Mouse (Mus musculus) limb, embryonic 14.5 days (tissue): ENCODE measurements around the gene Ldah. TPM values are rescaled to one million over a fixed set of nuclear protein-coding genes. Genes with fewer than 3 reads are reported as not detected.
A peak's percentile ranks its signal among the peaks of the same experiment; 100 is the strongest.

Experiments
- ATAC-seq: fragments of 200-750 bp; cut with Nextera tagmentation; 2 replicates; pipeline ENCODE4 v1.8.0; 2017; ENCODE audit warnings: low read depth, moderate number of reproducible peaks, moderate TSS enrichment; ENCODE audit not compliant: low FRiP score
- DNase-seq: peaks from one replicate; pipeline ENCODE4 v3.0.0-alpha.2; 2015; ENCODE audit warnings: low spot score
- H3K27ac ChIP-seq: fragments of 300-500 bp; sonication (generic); replicated peaks from 2 replicates; pipeline ENCODE4 v1.5.1; 2014; ENCODE audit warnings: low read depth, mild to moderate bottlenecking, low read length, moderate library complexity, mixed read lengths
- H3K27me3 ChIP-seq: fragments of 300-500 bp; sonication (generic); 2 replicates; pipeline ENCODE4 v1.6.1; 2014; ENCODE audit warnings: low read length, mixed read lengths; ENCODE audit not compliant: control insufficient read depth, insufficient read depth
- H3K36me3 ChIP-seq: fragments of 300-500 bp; sonication (generic); 2 replicates; pipeline ENCODE4 v1.6.1; 2014; ENCODE audit warnings: mild to moderate bottlenecking, low read length, moderate library complexity, mixed read lengths; ENCODE audit not compliant: control insufficient read depth, insufficient read depth
- H3K4me1 ChIP-seq: fragments of 300-500 bp; sonication (generic); 2 replicates; pipeline ENCODE4 v1.6.1; 2014; ENCODE audit warnings: antibody characterized with exemption, low read length, mixed read lengths; ENCODE audit not compliant: control insufficient read depth, insufficient read depth
- H3K4me2 ChIP-seq: fragments of 300-500 bp; sonication (generic); replicated peaks from 2 replicates; pipeline ENCODE4 v1.6.1; 2014; ENCODE audit warnings: low read depth, mild to moderate bottlenecking, low read length, moderate library complexity; ENCODE audit not compliant: severe bottlenecking
- H3K4me3 ChIP-seq: fragments of 300-500 bp; sonication (generic); replicated peaks from 2 replicates; pipeline ENCODE4 v1.5.1; 2014; ENCODE audit warnings: low read length
- H3K9ac ChIP-seq: fragments of 300-500 bp; sonication (generic); 2 replicates; pipeline ENCODE4 v1.6.1; 2014; ENCODE audit warnings: mild to moderate bottlenecking, low read depth, low read length, moderate library complexity; ENCODE audit not compliant: severe bottlenecking
- H3K9me3 ChIP-seq: fragments of 300-500 bp; sonication (generic); 2 replicates; pipeline ENCODE4 v1.6.1; 2016; ENCODE audit warnings: low read length; ENCODE audit not compliant: control insufficient read depth
- POLR2A ChIP-seq: fragments of 200-500 bp; IDR thresholded peaks from 2 replicates; pipeline ENCODE4 v1.8.0; 2012; ENCODE audit warnings: inconsistent platforms, mild to moderate bottlenecking, moderate library complexity, borderline replicate concordance; ENCODE audit not compliant: insufficient read depth, insufficient read length; ENCODE audit errors: extremely low read depth
- WGBS: fragments of 180-500 bp; shearing (Covaris S2); extraction: QIAGEN DNeasy Blood & Tissue Kit; methylation state at CpG from one replicate; pipeline ENCODE4 v1.1.7; 2014; 5-methylcytosine and 5-hydroxymethylcytosine counted together
- polyA plus RNA-seq, 2 experiments: library from polyadenylated mRNA; depleted of rRNA in 1 of 2; stranded (reverse) in 1 of 2; unstranded in 1 of 2; fragments of >200 nt; fragmentation: Nextera tagmentation in 1 of 2; extraction: Ambion mirVana in 1 of 2; gene quantifications; 2 replicates each; pipeline versions ENCODE4 v1.2.1 to v1.2.3; 2012 to 2014

Ldah gene
- polyA plus RNA-seq, 2 experiments: 36.5 to 40.1 TPM

DNA sequence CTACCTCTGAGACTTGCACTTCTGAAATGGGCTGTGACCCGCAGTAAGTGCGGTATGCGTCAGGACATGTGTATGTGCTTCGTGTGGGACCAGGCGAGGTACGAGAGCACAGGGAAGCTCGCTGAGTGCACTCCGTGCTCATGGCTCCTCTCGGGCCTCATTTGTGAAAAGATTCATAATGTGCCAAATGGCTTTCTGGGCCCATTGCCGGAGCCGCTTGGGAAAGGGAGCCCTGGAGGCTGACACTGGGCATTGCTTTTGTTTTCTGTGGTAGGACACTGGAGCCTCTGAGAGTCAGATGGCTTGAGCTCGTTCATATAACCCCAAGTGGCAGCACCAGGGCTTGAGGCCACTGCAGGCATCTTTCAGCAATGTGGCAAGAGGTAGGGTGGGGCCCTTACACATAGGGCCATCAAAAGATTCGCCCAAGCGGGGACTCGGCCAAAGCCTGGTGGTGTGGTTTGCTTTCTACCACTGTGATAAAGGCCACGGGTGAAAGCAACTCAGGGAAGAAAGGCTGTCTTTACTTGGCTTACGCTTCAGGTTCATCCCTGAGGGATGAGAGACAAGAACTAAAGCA, 118.1 kb downstream of the Ldah start:
- no peak for DNase-seq
- H3K4me1 ChIP-seq: peaks cover 9% of the 10 kb centered on the region; the same call in 1 of the 2 replicates
- no peaks in the 10 kb centered on the region for H3K9me3 ChIP-seq
- no peak overlapping the region for H3K4me3 ChIP-seq
- 90% methylated on average over 17 of the region's 17 CpGs for WGBS
- no peak overlapping the region for H3K27ac ChIP-seq
- no peak overlapping the region for H3K4me2 ChIP-seq
- H3K9ac ChIP-seq: no peak overlapping the region
- no peaks in the 10 kb centered on the region for H3K27me3 ChIP-seq
- TF ChIP-seq POLR2A: no peak
- peaks cover 32% of the 10 kb centered on the region for H3K36me3 ChIP-seq
- ATAC-seq: no peak

DNA sequence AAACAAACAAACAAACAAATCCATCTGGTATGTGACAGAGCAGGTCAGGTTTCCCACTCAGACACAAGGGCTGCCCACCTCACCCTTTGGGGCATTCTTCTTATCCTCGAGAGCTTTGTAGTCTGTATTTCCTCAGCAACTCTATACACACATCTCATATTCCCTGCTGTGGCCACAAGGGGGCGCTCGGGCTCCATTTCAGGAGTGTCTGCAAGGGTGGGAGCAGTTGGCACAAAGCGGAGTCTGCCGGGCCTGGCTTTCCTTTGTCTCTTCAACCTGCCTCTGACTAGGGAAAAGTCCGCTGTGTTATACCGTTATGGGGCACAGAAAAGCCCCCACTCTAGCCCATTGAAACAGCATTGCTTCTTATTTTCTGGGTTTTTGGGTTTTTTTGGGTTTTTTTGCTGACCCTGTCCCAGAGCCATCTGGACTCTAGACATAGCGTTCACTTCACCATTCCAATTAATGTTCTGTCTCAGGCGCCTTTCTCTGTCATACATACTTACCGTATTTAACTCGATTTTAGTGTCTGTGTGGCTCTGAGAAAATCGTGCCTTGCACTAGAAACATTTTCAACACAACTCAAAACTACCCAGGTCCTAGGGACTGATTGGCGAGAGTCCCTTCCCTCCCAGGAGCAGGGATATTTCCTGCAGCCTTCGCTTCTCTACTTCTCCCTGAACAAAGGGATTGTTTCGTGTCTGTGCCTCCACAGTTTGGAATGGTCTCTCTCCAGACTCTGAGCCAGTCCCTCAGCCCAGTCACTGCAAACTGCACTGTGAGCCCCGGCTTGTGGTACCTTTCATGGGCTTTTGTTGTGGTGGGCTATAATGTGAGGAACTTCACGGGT, 119.1 kb downstream of the Ldah start:
- Histone ChIP-seq H3K4me2 (no peak overlapping the region), H3K9ac (peak overlapping the region; percentile 25), H3K4me1 (peaks cover 9% of the 10 kb centered on the region; the same call in 1 of the 2 replicates), H3K36me3 (peaks cover 30% of the 10 kb centered on the region), H3K9me3 (no peaks in the 10 kb centered on the region), H3K4me3 (no peak overlapping the region), H3K27me3 (no peaks in the 10 kb centered on the region), H3K27ac (0 out of 2 replicates have a peak overlapping the region, but pooled peaks have one; percentile 9)
- 37% methylated on average over 17 of the region's 17 CpGs for WGBS
- TF ChIP-seq POLR2A: no peak
- ATAC-seq: peak; percentile 90
- DNase-seq: peak; percentile 90

- H3K27me3 ChIP-seq: no peaks in the 10 kb centered on the region
- no peak overlapping the region for H3K4me3 ChIP-seq
- H3K4me1 ChIP-seq: peaks cover 9% of the 10 kb centered on the region; the same call in 1 of the 2 replicates
- no peak for DNase-seq
- H3K9me3 ChIP-seq: no peaks in the 10 kb centered on the region
- H3K9ac ChIP-seq: peak overlapping the region; percentile 25; the same call in 1 of the 2 replicates
- ATAC-seq: no peak
- peaks cover 29% of the 10 kb centered on the region for H3K36me3 ChIP-seq
- no peak overlapping the region for H3K4me2 ChIP-seq
- no peak for TF ChIP-seq POLR2A
- H3K27ac ChIP-seq: no peak overlapping the region
- 88% methylated on average over 1 of the region's 1 CpGs for WGBS
Observed at GRCm38 (mm10) chr12:8327675-8328053, 119.8 kb downstream of the Ldah start.

GRCm38 (mm10) chr12:8329236-8329635, 121.3 kb downstream of the Ldah start:
- no peak for DNase-seq
- 92% methylated on average over 7 of the region's 7 CpGs for WGBS

GRCm38 (mm10) chr12:8331489-8332173, 123.7 kb downstream of the Ldah start:
- Histone ChIP-seq H3K4me1 (peaks cover 9% of the 10 kb centered on the region; the same call in 1 of the 2 replicates), H3K36me3 (peaks cover 32% of the 10 kb centered on the region), H3K4me3 (no peak overlapping the region), H3K4me2 (no peak overlapping the region), H3K9me3 (no peaks in the 10 kb centered on the region), H3K27ac (no peak overlapping the region), H3K27me3 (no peaks in the 10 kb centered on the region), H3K9ac (no peak overlapping the region)
- ATAC-seq (peak; percentile 21; the same call in 1 of the 2 replicates), DNase-seq (no peak)
- 67% methylated on average over 14 of the region's 14 CpGs for WGBS
- no peak for TF ChIP-seq POLR2A

More at GRCm38 (mm10) chr12:8329236-8329635, 121.3 kb downstream of the Ldah start:
- Histone ChIP-seq H3K4me2 (no peak overlapping the region), H3K9ac (no peak overlapping the region), H3K27me3 (no peaks in the 10 kb centered on the region), H3K27ac (no peak overlapping the region), H3K36me3 (peaks cover 24% of the 10 kb centered on the region), H3K4me1 (peaks cover 9% of the 10 kb centered on the region; the same call in 1 of the 2 replicates), H3K9me3 (no peaks in the 10 kb centered on the region), H3K4me3 (no peak overlapping the region)
- no peak for ATAC-seq
- no peak for TF ChIP-seq POLR2A
